Mouse (Mus musculus): ENCODE measurements at regions not wholly inside any gene's neighbourhood (a gene's known extent, or its start where the extent isn't known, plus 50 kb on each side); places are given as distances from the start of the nearest gene placed in this dataset.

DNA sequence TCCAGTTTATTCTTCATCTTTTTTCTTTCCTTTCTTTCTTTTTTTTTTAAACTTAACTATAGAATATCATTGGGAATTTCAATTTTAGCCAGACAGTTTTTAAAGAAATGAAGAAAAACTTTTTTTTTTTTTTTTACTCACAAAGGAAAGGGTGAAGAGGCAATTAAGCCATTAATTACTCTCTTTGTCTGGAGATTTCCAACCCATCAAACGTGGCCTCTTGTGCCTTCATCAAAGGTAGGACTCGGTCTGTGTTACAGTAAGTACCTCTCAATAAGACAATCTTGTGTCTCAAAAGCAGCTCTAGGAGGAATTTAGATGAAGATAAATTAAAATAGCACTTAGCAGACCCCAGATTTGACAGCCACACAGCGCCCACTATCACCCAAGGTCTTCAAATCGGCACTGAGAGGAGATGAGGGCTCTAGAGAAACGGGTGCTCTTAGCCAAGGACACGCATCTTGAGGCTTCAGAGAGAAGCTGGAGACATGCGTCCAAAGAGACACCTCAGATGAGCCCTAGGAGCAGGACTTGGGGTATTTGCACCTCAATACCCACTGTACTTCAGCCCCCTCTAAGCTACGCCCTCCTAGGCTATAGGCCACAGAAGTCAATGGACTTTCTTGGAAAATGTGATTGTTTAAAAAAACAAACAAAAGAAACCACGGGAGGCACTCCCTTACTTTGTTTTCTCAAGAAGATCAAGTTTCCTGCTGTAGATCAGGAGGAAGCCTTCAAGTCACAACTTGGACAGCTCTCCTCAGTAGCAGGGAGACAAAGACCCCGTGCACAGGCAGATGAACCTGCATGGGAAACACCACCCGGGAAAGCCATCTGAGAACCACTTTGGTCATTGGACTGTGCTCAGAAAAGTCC, 176.8 kb upstream of the Spred2 start:
- no peak for DNase-seq (ENCODE audit: low spot score in 2 of 2)

GRCm38 (mm10) chr11:19747973-19748559, 176.1 kb upstream of the Spred2 start:
- DNase-seq (ENCODE audit: low spot score in 2 of 2) = no peak

- DNase-seq (ENCODE audit: low spot score in 2 of 2) = no peak
These were observed 165.3 kb upstream of the Spred2 start for GRCm38 (mm10) chr11:19758892-19759291.

DNA sequence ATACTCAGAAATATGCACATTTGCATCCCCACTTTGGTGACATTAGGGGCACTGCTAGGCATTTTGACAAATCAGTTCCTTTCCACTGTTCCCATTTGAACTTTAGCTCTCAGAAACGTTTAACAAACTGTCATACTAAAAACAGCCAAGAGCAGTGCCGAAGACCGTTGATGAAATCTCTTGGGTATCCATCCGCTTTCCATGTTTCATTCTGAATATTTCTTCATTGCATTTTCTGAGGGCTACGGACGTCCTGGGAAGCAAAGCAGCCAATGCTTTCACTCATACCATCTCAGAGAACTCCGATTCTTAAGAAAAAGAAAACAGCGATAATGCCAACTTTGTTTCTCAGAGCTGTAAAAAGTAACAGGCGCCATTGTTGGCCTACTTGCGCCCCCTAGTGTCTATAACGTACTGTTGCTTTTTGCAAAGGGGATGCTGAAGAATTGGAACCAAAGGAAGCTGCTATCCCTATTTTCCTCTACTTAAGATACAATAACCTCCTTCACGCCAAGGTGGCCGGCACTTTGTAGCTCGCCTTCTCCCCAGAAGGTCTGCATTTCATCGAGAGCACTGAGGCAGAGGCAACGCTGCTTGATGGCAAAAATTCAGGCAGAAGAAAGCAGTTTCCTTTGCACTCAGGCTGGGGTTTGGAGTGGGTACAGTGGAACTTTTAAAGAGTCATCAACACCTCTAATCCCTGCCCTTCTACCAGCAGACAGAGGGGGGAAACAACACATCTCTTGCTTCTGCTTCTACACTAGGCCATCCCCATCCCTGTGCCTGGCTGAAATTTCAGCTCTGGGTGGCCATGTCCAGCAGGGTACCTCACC, 163.1 kb upstream of the Spred2 start:
- DNase-seq (ENCODE audit: low spot score in 2 of 2) = no peak

GRCm38 (mm10) chr11:19761694-19761976, 162.5 kb upstream of the Spred2 start:
- DNase-seq (ENCODE audit: low spot score in 2 of 2) = no peak

GRCm38 (mm10) chr11:19767316-19767715, 156.9 kb upstream of the Spred2 start:
- no peak for DNase-seq (ENCODE audit: low spot score in 2 of 2)

DNA sequence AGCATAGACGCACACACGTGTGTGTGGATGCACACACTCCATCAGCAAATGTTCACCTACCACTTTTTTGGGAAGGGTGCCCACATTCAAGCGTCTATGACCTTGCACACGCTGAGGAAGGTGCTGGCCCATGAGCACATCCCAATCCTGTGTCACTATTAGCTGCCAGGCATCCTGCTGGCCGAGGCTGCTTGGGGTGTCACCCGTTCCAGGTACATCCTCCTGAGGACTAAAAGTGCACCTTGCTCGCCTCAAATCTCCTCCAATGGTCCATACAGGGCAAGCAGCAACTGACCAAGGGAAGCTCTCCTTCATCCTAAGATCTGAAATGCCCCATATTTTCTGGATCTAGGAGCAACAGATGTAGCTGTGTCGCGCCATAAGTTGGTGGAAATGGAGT, 156.3 kb upstream of the Spred2 start:
- no peak for DNase-seq (ENCODE audit: low spot score in 2 of 2)

GRCm38 (mm10) chr11:19768962-19769361, 155.2 kb upstream of the Spred2 start:
- DNase-seq (ENCODE audit: low spot score in 2 of 2) = no peak

DNA sequence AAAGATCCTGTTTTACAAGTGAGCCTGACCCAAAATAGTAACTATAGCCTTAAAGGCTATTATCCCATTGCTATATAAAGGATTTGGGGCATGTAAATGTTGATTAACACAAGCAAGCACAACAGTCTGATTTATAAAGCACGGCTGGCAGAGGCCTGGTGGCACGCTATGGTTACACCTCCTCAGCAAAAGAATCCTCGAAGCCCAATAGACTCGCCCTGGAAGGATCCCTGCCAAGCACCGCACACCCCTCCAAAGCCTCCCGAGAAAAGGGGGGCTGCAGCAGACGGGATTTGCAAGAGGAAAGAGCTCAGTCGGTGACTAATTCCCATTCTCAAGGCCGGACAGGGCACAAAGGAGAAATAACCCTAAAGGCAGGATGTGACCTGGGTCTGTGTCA, 150.2 kb upstream of the Spred2 start:
- DNase-seq (ENCODE audit: low spot score in 2 of 2) = no peak

- DNase-seq (ENCODE audit: low spot score in 2 of 2) = no peak
These were observed 148.4 kb upstream of the Spred2 start for GRCm38 (mm10) chr11:19775741-19776140.

GRCm38 (mm10) chr11:19776473-19777200, 147.5 kb upstream of the Spred2 start:
- no peak for DNase-seq (ENCODE audit: low spot score in 2 of 2)

DNA sequence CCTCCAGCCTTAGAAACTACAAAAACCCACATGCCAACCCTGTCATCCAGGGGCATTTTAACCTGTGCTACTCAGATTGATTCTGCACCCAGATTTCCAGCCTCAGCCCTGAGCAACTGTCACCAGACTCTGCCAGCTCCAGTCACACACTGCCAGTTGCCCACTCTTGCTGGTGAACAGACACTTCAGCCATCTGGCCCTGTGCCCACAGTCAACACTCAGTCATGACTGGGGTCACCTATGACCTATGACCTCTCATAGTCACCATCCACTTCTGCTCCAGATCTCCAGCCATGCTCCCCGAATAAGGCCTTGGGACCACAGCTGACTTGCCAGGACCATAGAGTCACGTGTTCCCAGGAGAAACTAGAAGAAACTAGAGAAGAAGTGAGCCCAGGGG, 146.0 kb upstream of the Spred2 start:
- no peak for DNase-seq (ENCODE audit: low spot score in 2 of 2)

DNA sequence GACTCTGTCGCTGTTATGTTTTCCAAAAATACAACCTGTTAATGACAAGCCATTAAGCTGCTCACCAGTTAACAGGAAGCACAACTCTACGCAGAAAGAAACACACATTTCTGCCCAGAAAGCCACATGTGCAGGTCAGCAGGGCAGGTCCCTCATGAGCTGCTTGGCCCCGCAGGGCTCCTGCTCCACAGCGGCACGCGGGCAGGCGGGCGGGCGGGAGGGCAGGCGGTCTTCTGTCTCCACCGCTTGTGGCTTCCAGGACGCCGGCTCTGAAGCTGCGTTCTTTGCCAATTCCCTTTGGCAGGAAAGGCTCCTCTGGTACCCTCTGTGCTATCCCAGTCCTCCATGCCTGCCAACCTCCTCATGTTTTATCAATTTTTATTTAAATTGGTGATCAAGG, 139.1 kb upstream of the Spred2 start:
- no peak for DNase-seq (ENCODE audit: low spot score in 2 of 2)

DNA sequence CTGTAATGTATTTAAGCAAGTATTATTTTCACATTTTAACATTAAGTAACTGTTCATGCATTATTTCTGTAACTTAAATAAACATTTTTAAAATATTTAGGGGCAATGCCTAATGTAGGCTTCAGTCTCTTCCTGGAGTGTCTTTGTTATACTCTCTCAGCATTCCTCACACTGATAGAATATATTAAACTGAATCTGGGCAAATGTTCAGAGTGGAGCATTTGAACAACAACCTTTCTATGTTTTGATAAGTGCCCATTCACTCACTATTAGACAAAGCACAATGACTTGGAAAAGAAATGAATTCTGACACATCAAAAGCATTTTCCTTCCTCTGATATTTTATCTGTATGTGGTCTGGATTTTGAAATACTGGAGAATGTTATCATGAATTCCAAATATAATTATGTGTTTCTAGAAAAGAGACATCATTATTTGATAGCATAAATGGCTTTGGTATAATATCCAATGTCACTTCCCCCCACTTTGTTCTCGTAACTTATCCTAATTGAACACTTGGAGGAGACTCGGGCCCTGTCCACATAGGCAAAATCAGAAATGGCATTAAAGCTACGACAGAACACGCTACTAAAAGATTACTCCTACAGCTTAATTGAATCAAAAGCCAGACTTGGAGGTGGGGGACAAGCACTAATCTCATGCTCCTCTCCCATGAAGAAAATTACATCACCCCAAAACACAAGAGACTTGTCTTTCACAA, 127.1 kb upstream of the Spred2 start:
- DNase-seq (ENCODE audit: low spot score in 2 of 2) = no peak

GRCm38 (mm10) chr11:19809359-19809758, 114.8 kb upstream of the Spred2 start:
- DNase-seq (ENCODE audit: low spot score in 2 of 2) = no peak

- DNase-seq (ENCODE audit: low spot score in 2 of 2) = no peak
These were observed 112.7 kb upstream of the Spred2 start for GRCm38 (mm10) chr11:19811271-19811991.

GRCm38 (mm10) chr11:19811992-19812690, 112.0 kb upstream of the Spred2 start:
- DNase-seq (ENCODE audit: low spot score in 2 of 2) = no peak

GRCm38 (mm10) chr11:19813549-19813948, 110.6 kb upstream of the Spred2 start:
- no peak for DNase-seq (ENCODE audit: low spot score in 2 of 2)

GRCm38 (mm10) chr11:19822991-19823390, 101.2 kb upstream of the Spred2 start:
- no peak for DNase-seq (ENCODE audit: low spot score in 2 of 2)

GRCm38 (mm10) chr11:19823461-19823895, 100.7 kb upstream of the Spred2 start:
- DNase-seq (ENCODE audit: low spot score in 2 of 2) = peak in 1 of 2 experiments; percentile 51
